Mouse (Mus musculus): Measurements from ENCODE around the gene Tbc1d5.

- TF ChIP-seq CTCF (IDR thresholded peaks at IDR 0.05; ENCODE audit: insufficient read depth, low read length), result no peak
- no peak for TF ChIP-seq POLR2A (IDR thresholded peaks at IDR 0.05; ENCODE audit: borderline replicate concordance, extremely low read depth, low read depth, low read length)
These were observed 41.9 kb upstream of the Tbc1d5 start for GRCm38 (mm10) chr17:51221075-51221474.

All from lung, adult 2 months (tissue).